ENCODE assay signal across 9 mouse cellular contexts in genomic region chr7:13036806-13037205, GRCm38 (mm10). TPM values are rescaled to one million over a fixed set of nuclear protein-coding genes. Genes with fewer than 3 reads are reported as not detected.
DNase-seq lines count a peak whose midpoint lies in the region; ATAC-seq and TF ChIP-seq lines count a peak whose summit lies in the region.
"Had no signal": no experiment of that assay in that cellular context is flagged by ENCODE, and none has a peak within 500 bp of the region (broad histone marks: within the 10 kb centered on the region; RNA-seq: fewer than 3 reads in every experiment).

No protein-coding gene starts in this region.

- no peak for DNase-seq in left cerebral cortex, adult 2 months (ENCODE audit: extremely low spot score in 1 of 2, low spot score in 2 of 2)
- no peak for DNase-seq in left cerebral cortex, postnatal 4 days
- DNase-seq in intestine, embryonic 14.5 days (ENCODE audit: low spot score) = no peak
- DNase-seq in Muller cell, postnatal 12 days (ENCODE audit: inconsistent ontology term) = no peak
- DNase-seq in kidney, postnatal 25 days = no peak
- DNase-seq: adrenal gland, postnatal 36 days had no signal

- peak overlapping the region; percentile 91 for H3K4me3 ChIP-seq in left cerebral cortex, adult 2 months
- peak overlapping the region; percentile 77 for H3K4me3 ChIP-seq in embryonic facial prominence, embryonic 13.5 days
- peak overlapping the region; percentile 61 for H3K4me3 ChIP-seq in intestine, embryonic 14.5 days (ENCODE audit: low read depth, low read length)
- peak overlapping the region; percentile 78 for H3K4me3 ChIP-seq in neural tube, embryonic 12.5 days

- peaks cover 35% of the 10 kb centered on the region for H3K36me3 ChIP-seq in embryonic facial prominence, embryonic 13.5 days
- peaks cover 35% of the 10 kb centered on the region for H3K36me3 ChIP-seq in intestine, embryonic 14.5 days (ENCODE audit: control insufficient read depth, insufficient read depth, low read length)
- peaks cover 28% of the 10 kb centered on the region for H3K36me3 ChIP-seq in neural tube, embryonic 12.5 days

- no peak for TF ChIP-seq CTCF in left cerebral cortex, adult 2 months (IDR thresholded peaks at IDR 0.05)

- H3K27me3 ChIP-seq in embryonic facial prominence, embryonic 13.5 days = peaks cover 12% of the 10 kb centered on the region
- H3K27me3 ChIP-seq in intestine, embryonic 14.5 days (replicated peaks; ENCODE audit: control insufficient read depth, insufficient read depth, low read length) = peaks cover 5% of the 10 kb centered on the region
- H3K27me3 ChIP-seq in neural tube, embryonic 12.5 days (replicated peaks) = peaks cover 7% of the 10 kb centered on the region

- H3K9me3 ChIP-seq in embryonic facial prominence, embryonic 13.5 days = no peaks in the 10 kb centered on the region
- H3K9me3 ChIP-seq in intestine, embryonic 14.5 days (ENCODE audit: control insufficient read depth, low read length) = no peaks in the 10 kb centered on the region
- no peaks in the 10 kb centered on the region for H3K9me3 ChIP-seq in neural tube, embryonic 12.5 days

- H3K4me2 ChIP-seq in embryonic facial prominence, embryonic 13.5 days = peak overlapping the region; percentile 88
- peak overlapping the region; percentile 80 for H3K4me2 ChIP-seq in intestine, embryonic 14.5 days (ENCODE audit: low read length)
- H3K4me2 ChIP-seq in neural tube, embryonic 12.5 days (replicated peaks) = peak overlapping the region; percentile 88

- peak overlapping the region; percentile 99 for H3K9ac ChIP-seq in embryonic facial prominence, embryonic 13.5 days
- peak overlapping the region; percentile 94 for H3K9ac ChIP-seq in intestine, embryonic 14.5 days (ENCODE audit: low read length)
- peak overlapping the region; percentile 93 for H3K9ac ChIP-seq in neural tube, embryonic 12.5 days

- intact Hi-C loops in left cerebral cortex, adult 2 months (cut with DNase I) = loop anchor here (5.0 kb wide), 1 partner anchor 115 kb away; the partner anchor contains the start of gene Rps5
- intact Hi-C loops in left cerebral cortex, postnatal 4 days (cut with DNase I) = no loop called here

- H3K27ac ChIP-seq in left cerebral cortex, adult 2 months = peak overlapping the region; percentile 100
- peak overlapping the region; percentile 100 for H3K27ac ChIP-seq in embryonic facial prominence, embryonic 13.5 days
- H3K27ac ChIP-seq in intestine, embryonic 14.5 days (ENCODE audit: low read depth) = 0 out of 2 replicates have a peak overlapping the region, but pooled peaks have one; percentile 100
- no peak overlapping the region for H3K27ac ChIP-seq in neural tube, embryonic 12.5 days

- H3K4me1 ChIP-seq in embryonic facial prominence, embryonic 13.5 days = peaks cover 47% of the 10 kb centered on the region
- peaks cover 29% of the 10 kb centered on the region for H3K4me1 ChIP-seq in intestine, embryonic 14.5 days (replicated peaks; ENCODE audit: control insufficient read depth, insufficient read depth, low read length)
- H3K4me1 ChIP-seq in neural tube, embryonic 12.5 days = peaks cover 40% of the 10 kb centered on the region

- 44% methylated on average over 4 of the region's 4 CpGs for WGBS in embryonic facial prominence, embryonic 13.5 days
- 38% methylated on average over 4 of the region's 4 CpGs for WGBS in intestine, embryonic 14.5 days
- 50% methylated on average over 4 of the region's 4 CpGs for WGBS in neural tube, embryonic 12.5 days

- ATAC-seq in embryonic facial prominence, embryonic 13.5 days (ENCODE audit: insufficient number of reproducible peaks, insufficient read depth, low FRiP score, low TSS enrichment, low read depth) = no peak
- no peak for ATAC-seq in intestine, embryonic 14.5 days (replicated peaks; ENCODE audit: low FRiP score, low TSS enrichment, low read depth)
- no peak for ATAC-seq in neural tube, embryonic 12.5 days (ENCODE audit: low FRiP score, low read depth)
- no peak for ATAC-seq in activated CD4-positive, CD25-positive, alpha-beta regulatory T cell, adult 4 months

RNA-seq across cellular contexts. Expression of gene Ube2m, which starts 1.3 kb away (rescaled TPM):
- total RNA-seq in left cerebral cortex, adult 2 months (2021) = 100 to 1,000 TPM; 220 to 227 TPM
- 100 to 1,000 TPM; 198 to 213 TPM for total RNA-seq in left cerebral cortex, postnatal 4 days (2021)
- polyA plus RNA-seq in embryonic facial prominence, embryonic 13.5 days (2015; fragmentation: Nextera tagmentation; extraction: Ambion mirVana) = 74.0 and 97.2 TPM in 2 replicates
- 72.7 and 124 TPM in 2 replicates for polyA plus RNA-seq in intestine, embryonic 14.5 days (2014; fragmentation: Nextera tagmentation; extraction: Ambion mirVana)
- 206 and 215 TPM in 2 replicates for polyA plus RNA-seq in neural tube, embryonic 12.5 days (2016; fragmentation: Nextera tagmentation; extraction: Ambion mirVana)
- 10 to 100 TPM; 15.3 to 16.9 TPM for polyA plus RNA-seq in activated CD4-positive, CD25-positive, alpha-beta regulatory T cell, adult 4 months (2017; shearing (Covaris generic))

RNA-seq across cellular contexts. Expression of gene Chmp2a, which starts 2.2 kb away (rescaled TPM):
- 100 to 1,000 TPM; 134 to 150 TPM for total RNA-seq in left cerebral cortex, adult 2 months (2021)
- 100 to 1,000 TPM; 120 to 122 TPM for total RNA-seq in left cerebral cortex, postnatal 4 days (2021)
- 129 and 137 TPM in 2 replicates for polyA plus RNA-seq in embryonic facial prominence, embryonic 13.5 days (2015; fragmentation: Nextera tagmentation; extraction: Ambion mirVana)
- polyA plus RNA-seq in intestine, embryonic 14.5 days (2014; fragmentation: Nextera tagmentation; extraction: Ambion mirVana) = 157 and 161 TPM in 2 replicates
- 150 and 151 TPM in 2 replicates for polyA plus RNA-seq in neural tube, embryonic 12.5 days (2016; fragmentation: Nextera tagmentation; extraction: Ambion mirVana)
- polyA plus RNA-seq in activated CD4-positive, CD25-positive, alpha-beta regulatory T cell, adult 4 months (2017; shearing (Covaris generic)) = 100 to 1,000 TPM; 300 to 349 TPM

RNA-seq across cellular contexts. Expression of gene Mzf1, which starts 17.8 kb away (rescaled TPM):
- 10 to 100 TPM; 10.2 to 10.6 TPM for total RNA-seq in left cerebral cortex, adult 2 months (2021)
- total RNA-seq in left cerebral cortex, postnatal 4 days (2021) = 10 to 100 TPM; 13.7 to 17.3 TPM
- polyA plus RNA-seq in embryonic facial prominence, embryonic 13.5 days (2015; fragmentation: Nextera tagmentation; extraction: Ambion mirVana) = 4.1 and 4.4 TPM in 2 replicates
- 2.5 and 2.7 TPM in 2 replicates for polyA plus RNA-seq in intestine, embryonic 14.5 days (2014; fragmentation: Nextera tagmentation; extraction: Ambion mirVana)
- 4.8 and 4.9 TPM in 2 replicates for polyA plus RNA-seq in neural tube, embryonic 12.5 days (2016; fragmentation: Nextera tagmentation; extraction: Ambion mirVana)
- polyA plus RNA-seq in activated CD4-positive, CD25-positive, alpha-beta regulatory T cell, adult 4 months (2017; shearing (Covaris generic)) = under 1 TPM; 0.45 to 0.46 TPM

RNA-seq across cellular contexts. Expression of gene Zbtb45, which starts 27.0 kb away (rescaled TPM):
- total RNA-seq in left cerebral cortex, adult 2 months (2021) = 10 to 100 TPM; 34.0 to 35.8 TPM
- 10 to 100 TPM; 35.1 to 36.6 TPM for total RNA-seq in left cerebral cortex, postnatal 4 days (2021)
- 27.1 and 27.2 TPM in 2 replicates for polyA plus RNA-seq in embryonic facial prominence, embryonic 13.5 days (2015; fragmentation: Nextera tagmentation; extraction: Ambion mirVana)
- 23.7 and 26.9 TPM in 2 replicates for polyA plus RNA-seq in intestine, embryonic 14.5 days (2014; fragmentation: Nextera tagmentation; extraction: Ambion mirVana)
- 31.8 and 39.9 TPM in 2 replicates for polyA plus RNA-seq in neural tube, embryonic 12.5 days (2016; fragmentation: Nextera tagmentation; extraction: Ambion mirVana)
- polyA plus RNA-seq in activated CD4-positive, CD25-positive, alpha-beta regulatory T cell, adult 4 months (2017; shearing (Covaris generic)) = 1 to 10 TPM; 4.6 to 7.0 TPM

RNA-seq across cellular contexts. Expression of gene Trim28, which starts 37.9 kb away (rescaled TPM):
- 100 to 1,000 TPM; 220 to 221 TPM for total RNA-seq in left cerebral cortex, adult 2 months (2021)
- 100 to 1,000 TPM; 412 to 415 TPM for total RNA-seq in left cerebral cortex, postnatal 4 days (2021)
- polyA plus RNA-seq in embryonic facial prominence, embryonic 13.5 days (2015; fragmentation: Nextera tagmentation; extraction: Ambion mirVana) = 327 and 337 TPM in 2 replicates
- 390 and 414 TPM in 2 replicates for polyA plus RNA-seq in intestine, embryonic 14.5 days (2014; fragmentation: Nextera tagmentation; extraction: Ambion mirVana)
- polyA plus RNA-seq in neural tube, embryonic 12.5 days (2016; fragmentation: Nextera tagmentation; extraction: Ambion mirVana) = 382 and 393 TPM in 2 replicates
- polyA plus RNA-seq in activated CD4-positive, CD25-positive, alpha-beta regulatory T cell, adult 4 months (2017; shearing (Covaris generic)) = 10 to 100 TPM; 45.5 to 59.4 TPM
